Mouse (Mus musculus) embryonic fibroblast, embryonic 13.5 days (primary cell): ENCODE results near the gene Prss2. TPM values are rescaled to one million over a fixed set of nuclear protein-coding genes. Genes with fewer than 3 reads are reported as not detected.
A peak's percentile ranks its signal among the peaks of the same experiment; 100 is the strongest.
"Not testable (repeated sequence)": the region's sequence is repeated elsewhere in the genome, so short reads cannot be mapped to it uniquely, and the experiment has no call there.

Experiments used
- H3K27ac ChIP-seq: 2 replicates; pipeline ENCODE4 v1.5.1; 2012; ENCODE audit warnings: low read length, control low read depth, inconsistent platforms; ENCODE audit not compliant: insufficient read depth
- H3K4me1 ChIP-seq: 2 replicates; pipeline ENCODE4 v1.6.1; 2011; ENCODE audit warnings: low read length; ENCODE audit not compliant: control insufficient read depth, insufficient read depth
- H3K4me3 ChIP-seq: 2 replicates; pipeline ENCODE4 v1.5.1; 2011; ENCODE audit warnings: mild to moderate bottlenecking, control low read depth, low read length; ENCODE audit not compliant: insufficient read depth
- CTCF ChIP-seq: IDR thresholded peaks from 2 replicates; pipeline ENCODE4 v1.5.1; 2011; ENCODE audit warnings: mild to moderate bottlenecking, control low read depth, low read length, moderate library complexity, borderline replicate concordance; ENCODE audit not compliant: insufficient read depth
- POLR2A ChIP-seq: IDR thresholded peaks from 2 replicates; pipeline ENCODE4 v1.6.1; 2011; ENCODE audit warnings: low read depth, mild to moderate bottlenecking, control low read depth, low read length, moderate library complexity
- polyA plus RNA-seq: library from polyadenylated mRNA; stranded (reverse); fragments of >200 nt; gene quantifications from 2 replicates; pipeline ENCODE4 v1.2.4, GENCODE M21; 2011; ENCODE audit warnings: low read depth; ENCODE audit not compliant: missing spikeins, insufficient read length

The Prss2 gene
- not detected in 2 replicates for polyA plus RNA-seq

- peak within 1 kb of the TSS; percentile 78 for H3K27ac ChIP-seq
- TF ChIP-seq CTCF (no peak), POLR2A (no peak)
- H3K4me3 ChIP-seq, result no peak within 1 kb of the TSS
- peaks cover 12% of the 10 kb centered on the region; the same call in 1 of the 2 replicates for H3K4me1 ChIP-seq
These were observed at the start of gene Prss2 for GRCm38 (mm10) chr6:41521487-41521886. Gene Prss2, plus strand, starts transcription at chr6:41521787.

GRCm38 (mm10) chr6:41499374-41499773 is 22.2 kb upstream of the Prss2 start:
- Histone ChIP-seq H3K4me1 (no peaks in the 10 kb centered on the region), H3K27ac (no peak overlapping the region), H3K4me3 (no peak overlapping the region)
- TF ChIP-seq CTCF (no peak), POLR2A (no peak)

- no peaks in the 10 kb centered on the region for H3K4me1 ChIP-seq
- TF ChIP-seq POLR2A, result no peak
- TF ChIP-seq CTCF, result no peak
- no peak overlapping the region for H3K4me3 ChIP-seq
- H3K27ac ChIP-seq, result no peak overlapping the region
These were observed 16.7 kb upstream of the Prss2 start for GRCm38 (mm10) chr6:41504915-41505314.

GRCm38 (mm10) chr6:41505323-41505722 is 16.3 kb upstream of the Prss2 start:
- Histone ChIP-seq H3K4me3 (no peak overlapping the region), H3K27ac (no peak overlapping the region)
- TF ChIP-seq POLR2A, result no peak
- TF ChIP-seq CTCF, result no peak

GRCm38 (mm10) chr6:41518017-41518524 is 3.5 kb upstream of the Prss2 start:
- Histone ChIP-seq H3K4me3 (no peak overlapping the region), H3K27ac (peak overlapping the region; percentile 81; the same call in 1 of the 2 replicates), H3K4me1 (peaks cover 12% of the 10 kb centered on the region; the same call in 1 of the 2 replicates)
- no peak for TF ChIP-seq POLR2A
- TF ChIP-seq CTCF, result no peak

More at GRCm38 (mm10) chr6:41505323-41505722, 16.3 kb upstream of the Prss2 start:
- no peaks in the 10 kb centered on the region for H3K4me1 ChIP-seq

DNA sequence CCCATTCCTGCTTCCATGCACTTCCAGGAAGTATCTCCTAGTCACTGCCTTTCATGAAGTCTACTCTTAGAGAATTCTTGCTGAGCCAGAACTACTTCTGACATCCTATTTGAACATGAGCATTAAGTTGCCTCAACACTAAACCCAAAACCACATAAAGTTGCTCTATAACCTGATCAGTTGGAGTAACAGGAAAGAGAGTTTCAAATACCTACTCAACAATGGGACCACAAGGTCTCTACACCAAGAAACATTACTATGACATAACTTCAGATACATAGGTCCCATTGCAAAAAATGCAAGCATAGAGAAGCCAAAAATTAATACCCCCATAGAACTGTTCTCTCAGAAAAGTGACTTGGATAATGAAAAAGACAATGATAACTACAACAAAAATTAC is 4.9 kb downstream of the Prss2 start:
- TF ChIP-seq POLR2A, result no peak
- no peak for TF ChIP-seq CTCF
- no peak overlapping the region for H3K27ac ChIP-seq
- H3K4me1 ChIP-seq, result peaks cover 5% of the 10 kb centered on the region; the same call in 1 of the 2 replicates
- H3K4me3 ChIP-seq, result no peak overlapping the region

- no peak for TF ChIP-seq POLR2A
- TF ChIP-seq CTCF, result no peak
- Histone ChIP-seq H3K27ac (no peak overlapping the region), H3K4me3 (no peak overlapping the region), H3K4me1 (peaks cover 4% of the 10 kb centered on the region; the same call in 1 of the 2 replicates)
These were observed 5.8 kb downstream of the Prss2 start for GRCm38 (mm10) chr6:41527402-41527801.

DNA sequence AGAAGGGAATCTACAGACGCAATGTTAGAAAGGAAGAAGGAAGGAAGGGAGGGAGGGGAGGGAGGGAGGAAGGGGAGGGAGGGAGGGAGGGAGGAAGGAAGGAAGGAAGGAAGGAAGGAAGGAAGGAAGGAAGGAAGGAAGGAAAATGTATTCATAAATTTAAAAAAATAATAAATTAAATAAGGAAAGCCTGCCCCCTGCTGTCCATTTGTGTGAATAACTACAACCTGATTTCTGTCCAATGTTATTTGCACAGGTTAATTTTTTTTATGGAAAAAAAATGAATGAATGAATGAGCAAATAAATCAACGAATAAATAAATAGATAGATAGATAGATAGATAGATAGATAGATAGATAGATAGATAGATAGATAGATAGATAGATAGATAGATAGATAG is 8.4 kb downstream of the Prss2 start:
- H3K4me3 ChIP-seq, H3K27ac ChIP-seq, H3K4me1 ChIP-seq: not testable (repeated sequence)

- Histone ChIP-seq H3K27ac (no peak overlapping the region), H3K4me3 (no peak overlapping the region), H3K4me1 (no peaks in the 10 kb centered on the region)
- TF ChIP-seq POLR2A (no peak), CTCF (no peak)
These were observed 10.6 kb downstream of the Prss2 start for GRCm38 (mm10) chr6:41532181-41532580.

DNA sequence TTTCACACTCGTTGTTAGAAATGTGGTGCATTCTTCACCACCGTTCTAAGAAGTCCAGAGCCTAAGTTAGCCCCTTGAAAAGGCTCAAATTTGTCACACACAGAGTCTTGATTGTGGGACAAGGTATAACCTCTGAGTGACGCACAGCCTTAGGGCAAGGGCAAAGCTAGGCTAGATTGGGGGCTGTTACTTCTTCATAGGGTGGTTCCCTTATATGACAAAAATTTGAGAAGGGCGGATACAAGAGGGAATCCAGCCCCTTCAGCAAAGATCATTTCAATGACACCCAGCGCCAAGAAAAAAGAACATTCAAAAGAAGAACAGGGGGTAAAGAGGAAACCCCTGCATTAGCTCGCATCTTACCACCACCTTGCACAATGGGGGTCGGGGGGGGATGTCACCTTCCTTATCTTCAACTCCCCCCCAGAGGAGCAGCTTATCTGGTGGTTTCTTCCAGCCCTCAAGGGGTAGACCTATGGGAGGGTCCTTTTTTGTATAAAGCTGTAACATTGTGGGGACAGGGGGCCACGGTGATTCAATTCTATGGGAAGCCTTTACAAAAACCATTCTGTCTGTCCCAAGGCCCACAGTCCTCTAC is 11.2 kb downstream of the Prss2 start:
- no peaks in the 10 kb centered on the region for H3K4me1 ChIP-seq
- TF ChIP-seq CTCF (no peak), POLR2A (no peak)
- H3K4me3 ChIP-seq, result no peak overlapping the region
- H3K27ac ChIP-seq, result no peak overlapping the region

GRCm38 (mm10) chr6:41537376-41537775 is 15.8 kb downstream of the Prss2 start:
- TF ChIP-seq CTCF (no peak), POLR2A (no peak)
- H3K4me1 ChIP-seq, result no peaks in the 10 kb centered on the region
- H3K27ac ChIP-seq, result no peak overlapping the region
- no peak overlapping the region for H3K4me3 ChIP-seq

- H3K4me1 ChIP-seq, H3K27ac ChIP-seq, H3K4me3 ChIP-seq: not testable (repeated sequence)
These were observed 16.7 kb downstream of the Prss2 start for GRCm38 (mm10) chr6:41538296-41538695.
